Mouse (Mus musculus) urinary bladder, postnatal 25 days (tissue): ENCODE measurements around the gene H2-Q4.
"Not testable (repeated sequence)": the region's sequence is repeated elsewhere in the genome, so short reads cannot be mapped to it uniquely, and the experiment has no call there.

ENCODE experiments used
- DNase-seq: peaks from one replicate; pipeline ENCODE4 v3.0.0; 2022; ENCODE audit warnings: low spot score

The H2-Q4 gene

GRCm38 (mm10) chr17:35420206-35420810 lies 40.9 kb downstream of the H2-Q4 start:
- peak; percentile 24 for DNase-seq

GRCm38 (mm10) chr17:35421331-35421730 lies 41.9 kb downstream of the H2-Q4 start:
- DNase-seq, result not testable (repeated sequence)

- not testable (repeated sequence) for DNase-seq
Observed at GRCm38 (mm10) chr17:35422360-35422759, 42.9 kb downstream of the H2-Q4 start.

GRCm38 (mm10) chr17:35423131-35423810 lies 43.9 kb downstream of the H2-Q4 start:
- DNase-seq, result not testable (repeated sequence)

- not testable (repeated sequence) for DNase-seq
Observed at GRCm38 (mm10) chr17:35424106-35424505, 44.7 kb downstream of the H2-Q4 start.

- DNase-seq, result peak; percentile 48
Observed at GRCm38 (mm10) chr17:35424624-35425416, 45.4 kb downstream of the H2-Q4 start, which contains the start of gene H2-Q6. Gene H2-Q6 (plus strand): TSS chr17:35424850.

- DNase-seq, result not testable (repeated sequence)
Observed at GRCm38 (mm10) chr17:35425474-35425873, 46.1 kb downstream of the H2-Q4 start.

GRCm38 (mm10) chr17:35428883-35429282 lies 49.5 kb downstream of the H2-Q4 start:
- not testable (repeated sequence) for DNase-seq

- DNase-seq, result not testable (repeated sequence)
Observed at GRCm38 (mm10) chr17:35430671-35431070, 51.3 kb downstream of the H2-Q4 start.

GRCm38 (mm10) chr17:35432167-35432566 lies 52.8 kb downstream of the H2-Q4 start:
- not testable (repeated sequence) for DNase-seq

- not testable (repeated sequence) for DNase-seq
Observed at GRCm38 (mm10) chr17:35434836-35435235, 55.4 kb downstream of the H2-Q4 start.
